Mouse (Mus musculus) left cerebral cortex, adult 8-10 months (tissue): ENCODE measurements around the gene Nyap1. TPM values are rescaled to one million over a fixed set of nuclear protein-coding genes. Genes with fewer than 3 reads are reported as not detected.
A peak's percentile ranks its signal among the peaks of the same experiment; 100 is the strongest.
"Not testable (repeated sequence)": the region's sequence is repeated elsewhere in the genome, so short reads cannot be mapped to it uniquely, and the experiment has no call there.

Experiments
- DNase-seq, 2 experiments: peaks; one replicate each; pipeline ENCODE4 v3.0.0; 2022; ENCODE audit warnings: low spot score in 2 of 2
- total RNA-seq, 4 experiments: library from RNA; stranded (reverse); gene quantifications; 2 replicates each; pipeline ENCODE4 v1.2.4; 2022

The Nyap1 gene
- total RNA-seq, 4 experiments from 2014 or later: 76.3 to 78.9 (median 77.7) TPM

GRCm38 (mm10) chr5:137770709-137771108, 29.3 kb upstream of the Nyap1 start:
- no peak for DNase-seq

- no peak for DNase-seq
Measured at GRCm38 (mm10) chr5:137768475-137768874, 27.1 kb upstream of the Nyap1 start.

GRCm38 (mm10) chr5:137766270-137766669, 24.9 kb upstream of the Nyap1 start:
- DNase-seq: no peak

GRCm38 (mm10) chr5:137764609-137765340, 23.4 kb upstream of the Nyap1 start:
- no peak for DNase-seq

GRCm38 (mm10) chr5:137759971-137760412, 18.6 kb upstream of the Nyap1 start:
- DNase-seq: peak; percentile 75 to 95

GRCm38 (mm10) chr5:137758921-137759534, 17.6 kb upstream of the Nyap1 start:
- DNase-seq: no peak

- peak in 1 of 2 experiments; percentile 94 for DNase-seq
Measured at GRCm38 (mm10) chr5:137757887-137758286, 16.5 kb upstream of the Nyap1 start.

- DNase-seq: peak; percentile 75 to 89
Measured at GRCm38 (mm10) chr5:137756882-137757661, 15.7 kb upstream of the Nyap1 start.

GRCm38 (mm10) chr5:137756106-137756505, 14.7 kb upstream of the Nyap1 start:
- no peak for DNase-seq

GRCm38 (mm10) chr5:137755425-137755824, 14.0 kb upstream of the Nyap1 start:
- no peak for DNase-seq

GRCm38 (mm10) chr5:137753111-137753832, 11.9 kb upstream of the Nyap1 start:
- DNase-seq: no peak

GRCm38 (mm10) chr5:137751988-137752387, 10.6 kb upstream of the Nyap1 start:
- DNase-seq: no peak

- no peak for DNase-seq
Measured at GRCm38 (mm10) chr5:137751221-137751887, 9.9 kb upstream of the Nyap1 start.

GRCm38 (mm10) chr5:137750212-137750611, 8.8 kb upstream of the Nyap1 start:
- not testable (repeated sequence) for DNase-seq

- DNase-seq: no peak
Measured at GRCm38 (mm10) chr5:137749196-137749836, 7.9 kb upstream of the Nyap1 start.

- DNase-seq: no peak
Measured at GRCm38 (mm10) chr5:137748130-137748770, 6.8 kb upstream of the Nyap1 start.

GRCm38 (mm10) chr5:137747326-137747961, 6.0 kb upstream of the Nyap1 start:
- DNase-seq: no peak

GRCm38 (mm10) chr5:137746851-137747325, 5.5 kb upstream of the Nyap1 start:
- no peak for DNase-seq

- DNase-seq: no peak
Measured at GRCm38 (mm10) chr5:137746282-137746850, 5.0 kb upstream of the Nyap1 start.
